Mouse (Mus musculus) kidney, adult 2 months (tissue): ENCODE measurements around the gene Capn13.

Experiments
- CTCF ChIP-seq: fragments of 200-500 bp; conservative IDR thresholded peaks from 2 replicates; pipeline ENCODE4 v1.5.1; 2011; ENCODE audit warnings: low read depth, mild to moderate bottlenecking, control low read depth, low read length, moderate library complexity, mixed read lengths; ENCODE audit not compliant: insufficient read depth, insufficient read length
- POLR2A ChIP-seq: fragments of 200-500 bp; IDR thresholded peaks from one replicate; pipeline ENCODE4 v1.6.1; 2011; ENCODE audit warnings: low read depth, low read length, control low read depth

GRCm38 (mm10) chr17:73411817-73412216 lies 11.2 kb upstream of the Capn13 start:
- TF ChIP-seq POLR2A = no peak
- no peak for TF ChIP-seq CTCF
